Mouse (Mus musculus) v-Abl transformed pro-B cells (cell line): Measurements from ENCODE around the gene Ccdc85b.

Experiments used
- in situ Hi-C, 2 experiments: fragments of 400-800 bp; cut with MboI; formaldehyde crosslinking; loops; one replicate each; pipeline ENCODE4 v1.15.1; 2025; ENCODE audit not compliant: unreplicated experiment in 2 of 2

The Ccdc85b gene

DNA sequence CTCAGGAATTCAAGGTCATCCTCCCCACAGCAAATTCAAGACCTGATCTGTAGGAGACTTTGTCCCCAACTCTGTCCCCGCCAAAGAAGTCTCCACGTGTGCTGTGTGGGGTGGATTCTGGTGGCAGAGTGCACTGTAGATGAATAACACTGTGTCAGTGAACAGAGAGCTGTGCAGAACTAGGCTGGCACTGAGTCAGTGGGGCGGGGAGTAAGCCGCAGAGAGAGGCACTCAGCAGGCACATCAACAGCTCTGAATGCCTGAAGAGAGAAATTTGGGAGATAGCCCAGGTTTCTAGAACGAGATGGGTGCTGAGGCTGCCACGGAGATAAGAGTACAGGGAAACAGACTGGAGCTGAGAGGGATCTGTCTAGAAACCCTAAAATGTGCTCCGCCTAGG lies 1.3 kb upstream of the Ccdc85b start:
- in situ Hi-C loops = no loop called here

DNA sequence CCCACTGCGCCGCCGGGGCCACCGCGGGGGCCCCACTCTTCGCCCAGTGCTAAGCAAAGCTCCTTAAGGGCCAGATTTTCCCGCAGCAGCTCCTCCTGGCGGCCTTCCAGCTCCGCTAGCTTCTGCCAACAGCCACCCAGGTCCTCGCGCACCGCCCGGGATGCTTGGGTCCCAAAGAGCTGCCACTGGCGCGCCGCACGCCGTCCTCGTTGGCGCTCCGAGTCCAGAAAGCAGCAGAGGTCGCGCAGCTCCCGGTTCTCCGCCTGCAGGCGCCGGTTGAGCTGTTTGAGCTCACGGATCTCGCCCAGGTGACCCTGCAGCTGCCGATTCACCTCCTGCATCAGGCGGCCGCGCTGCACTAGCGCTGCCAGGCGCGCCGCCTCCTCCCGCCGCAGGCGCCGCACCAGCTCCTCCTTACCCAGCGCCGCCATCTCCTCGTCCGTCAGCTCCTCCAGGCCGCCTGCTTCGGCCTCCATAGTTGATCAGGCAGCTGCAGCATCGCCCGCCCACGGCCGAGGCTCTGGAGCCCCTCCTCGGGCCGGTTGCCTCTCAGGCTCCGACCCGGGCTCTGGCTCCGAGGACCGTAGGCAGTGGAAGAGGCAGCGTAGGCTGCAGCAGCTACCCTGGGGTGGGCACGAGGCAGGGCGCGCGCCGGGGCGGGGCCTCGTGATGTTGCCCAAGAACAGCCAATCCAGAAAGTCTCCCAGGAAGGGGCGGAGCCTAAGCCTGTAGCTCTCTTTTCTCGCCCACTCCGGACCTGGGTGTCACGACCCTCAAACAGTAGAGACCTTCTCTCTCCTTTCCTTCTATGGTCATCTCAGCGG lies 560 bp downstream of the Ccdc85b start:
- in situ Hi-C loops = no loop called here

DNA sequence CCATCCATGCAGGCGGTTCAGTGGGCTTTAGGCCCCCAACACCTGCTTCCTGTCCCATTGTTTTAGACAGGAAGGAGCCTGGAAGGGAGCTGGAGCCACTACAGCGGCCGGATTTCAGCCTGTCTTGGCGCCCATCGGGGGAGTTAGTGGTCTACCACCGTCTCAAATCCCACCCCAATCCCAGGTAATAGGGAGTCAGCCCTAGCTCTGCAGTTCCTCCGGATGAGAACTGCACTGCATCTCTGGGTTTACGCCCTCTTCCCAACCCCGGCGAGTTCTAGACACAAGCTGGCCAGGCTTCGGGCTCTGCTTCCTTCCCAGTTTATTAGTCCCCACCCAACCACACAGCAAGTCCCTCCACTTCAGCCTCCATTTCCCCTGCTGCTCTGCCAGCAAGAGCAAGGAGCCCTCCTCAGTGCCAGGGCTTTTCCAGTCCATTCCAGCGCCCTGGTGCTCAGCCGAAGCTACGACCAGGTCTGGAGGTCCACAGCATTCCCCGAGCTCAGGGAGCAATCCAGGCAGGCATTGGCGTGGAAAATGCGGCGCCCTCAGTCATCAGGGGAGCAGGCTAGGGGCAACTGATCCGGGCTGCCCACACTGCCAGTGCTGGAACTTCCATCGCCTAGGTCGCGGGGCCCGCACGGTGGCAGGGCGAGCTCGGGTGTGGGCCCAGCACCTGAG lies 1.3 kb downstream of the Ccdc85b start:
- in situ Hi-C loops = no loop called here

DNA sequence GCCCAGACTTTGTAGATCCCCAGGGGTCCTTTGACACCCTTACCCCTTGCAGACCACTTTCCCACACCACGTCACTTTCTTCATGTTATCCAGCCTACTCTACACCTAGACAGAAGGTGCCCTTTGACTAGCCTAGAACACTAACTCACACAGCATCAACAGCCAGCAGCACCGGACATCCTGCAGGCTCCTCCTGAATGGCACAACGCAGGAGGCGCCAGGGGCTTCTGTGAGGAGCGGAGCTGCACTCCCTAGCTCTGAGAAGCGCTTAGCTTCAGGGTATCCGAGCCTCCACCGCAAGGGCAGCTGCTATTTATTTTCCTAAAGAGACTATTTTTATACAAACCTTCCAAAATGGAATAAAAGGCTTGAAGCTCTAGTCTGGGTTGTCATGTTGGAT lies 2.1 kb downstream of the Ccdc85b start:
- in situ Hi-C loops = no loop called here

DNA sequence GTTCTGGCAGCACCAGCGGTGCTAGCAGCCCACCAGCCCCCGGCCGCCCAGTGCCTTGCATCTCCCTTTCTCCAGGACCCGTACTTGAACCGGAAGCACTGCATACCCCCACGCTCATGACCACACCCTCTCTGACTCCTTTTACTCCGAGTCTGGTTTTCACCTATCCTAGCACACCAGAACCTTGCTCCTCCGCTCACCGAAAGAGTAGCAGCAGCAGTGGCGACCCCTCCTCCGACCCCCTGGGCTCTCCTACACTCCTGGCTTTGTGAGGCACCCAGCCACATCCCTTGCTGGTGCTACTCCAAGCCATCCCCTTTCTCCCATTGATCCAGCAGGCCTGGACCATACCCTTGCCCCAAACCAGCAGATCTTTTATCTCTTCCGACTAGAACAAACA lies 2.7 kb downstream of the Ccdc85b start:
- in situ Hi-C loops = no loop called here

DNA sequence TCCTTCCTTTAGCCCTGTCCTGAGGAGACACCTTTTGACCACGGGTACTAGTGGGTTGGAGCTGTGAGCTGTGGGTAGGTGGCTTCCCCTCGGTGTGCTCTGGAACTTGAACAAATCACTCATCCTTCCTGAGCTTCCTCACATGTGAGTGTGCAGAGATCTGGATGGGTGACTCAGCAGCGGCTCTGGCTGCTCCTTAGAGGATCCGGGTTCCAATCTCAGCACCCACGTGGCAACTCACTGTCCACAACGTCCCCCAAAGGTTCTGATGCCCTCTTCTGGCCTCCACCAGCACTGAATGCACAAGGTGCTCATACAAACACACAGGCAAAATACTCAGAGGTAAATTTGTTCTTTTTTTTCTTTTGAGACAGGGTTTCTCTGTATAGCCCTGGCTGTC lies 5.9 kb downstream of the Ccdc85b start:
- in situ Hi-C loops = no loop called here

DNA sequence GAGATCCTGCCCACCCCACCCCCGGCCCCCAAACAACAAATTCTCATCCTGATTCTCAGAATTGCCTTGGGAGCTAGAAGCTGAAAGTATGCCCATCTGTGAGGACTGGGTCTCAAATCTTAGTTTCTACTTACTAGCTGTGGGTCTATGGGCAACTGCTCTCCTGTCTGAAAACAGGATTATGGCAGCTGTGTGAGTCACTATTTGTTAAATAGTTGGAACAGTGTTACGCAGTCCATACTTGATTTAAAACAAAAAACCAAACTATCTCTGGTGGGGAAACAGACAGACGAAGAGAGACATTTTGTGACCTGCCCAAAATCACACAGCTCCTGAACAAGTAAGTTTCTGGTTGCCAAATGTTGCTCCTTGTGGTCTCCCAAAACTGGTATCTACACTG lies 8.0 kb downstream of the Ccdc85b start:
- in situ Hi-C loops = no loop called here

DNA sequence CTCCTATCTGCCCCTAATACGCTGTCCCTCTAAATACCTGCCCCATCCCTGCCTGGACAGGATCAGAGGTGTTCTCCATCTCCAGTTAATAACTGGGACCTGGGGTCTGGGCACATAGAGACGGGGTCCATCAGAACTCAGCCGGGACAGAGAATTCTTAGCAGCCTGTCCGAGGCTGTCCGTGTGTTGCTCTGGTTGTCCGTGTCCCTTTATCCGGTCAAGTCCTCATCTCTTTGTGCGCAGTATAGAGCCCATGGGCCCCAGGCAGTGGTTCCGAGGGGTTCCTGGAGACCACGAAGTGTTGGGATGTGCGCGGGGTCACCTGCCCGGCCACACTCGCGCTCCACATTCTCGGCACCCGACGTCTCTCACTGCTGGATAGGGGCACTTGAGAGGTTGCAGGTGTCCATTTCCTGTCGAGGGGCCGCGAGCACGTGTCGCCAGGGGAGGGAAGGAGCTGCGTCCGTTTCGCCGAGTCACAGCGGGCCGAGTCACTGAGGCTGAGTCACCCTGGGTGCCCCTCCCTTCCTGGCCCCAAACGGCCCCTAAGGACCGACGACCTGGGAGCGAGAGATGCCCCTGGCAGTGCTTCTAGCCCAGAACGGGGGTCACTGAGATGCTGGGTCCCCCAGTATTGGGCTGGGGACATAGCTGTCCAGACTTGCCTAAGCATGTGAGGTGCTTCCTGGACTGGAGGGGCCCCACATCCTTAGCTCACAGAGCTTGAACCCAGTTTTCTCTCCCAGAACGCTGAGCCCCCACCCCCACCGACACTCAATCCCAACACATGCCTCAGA lies 9.1 kb downstream of the Ccdc85b start:
- in situ Hi-C loops = no loop called here

DNA sequence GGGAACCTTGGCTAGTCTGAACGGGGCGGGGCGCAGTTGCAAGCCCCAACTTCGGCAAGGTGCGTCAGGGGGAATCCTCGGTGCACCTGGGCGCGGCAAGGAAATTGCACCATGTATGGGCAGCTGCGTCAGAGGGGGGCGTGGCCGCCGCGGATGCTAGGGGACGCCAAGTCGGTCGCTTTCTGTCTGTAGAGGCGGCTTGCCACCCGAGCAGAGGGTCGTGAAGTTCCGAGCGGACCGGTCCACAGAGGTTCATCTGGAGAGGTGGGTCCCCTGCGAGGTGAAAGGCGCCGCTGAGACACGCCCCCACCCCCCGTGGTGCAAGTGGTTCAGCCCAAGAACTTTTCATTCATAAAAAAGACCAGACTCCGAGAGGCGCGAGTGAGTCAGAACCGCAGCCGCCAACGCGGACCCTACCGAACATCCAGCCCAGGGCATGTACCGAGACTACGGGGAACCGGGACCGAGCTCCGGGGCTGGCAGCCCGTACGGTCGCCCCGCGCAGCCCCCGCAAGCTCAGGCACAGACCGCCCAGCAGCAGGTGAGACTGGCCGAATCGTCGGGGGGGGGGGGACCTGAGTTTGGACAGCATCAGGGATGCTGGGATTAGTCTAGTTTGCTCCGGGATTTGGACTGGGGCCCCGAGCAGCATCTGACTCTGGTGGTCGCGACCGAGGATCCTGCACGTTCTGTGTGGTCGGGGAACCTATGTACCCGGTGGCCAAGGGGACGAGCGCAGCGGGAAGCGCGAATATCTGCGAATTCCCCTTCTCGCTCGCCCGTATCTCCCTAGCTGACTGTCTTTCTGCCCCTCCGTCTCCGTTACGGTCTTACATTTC lies 10.0 kb downstream of the Ccdc85b start, which contains the start of gene Fosl1:
Gene Fosl1, plus strand, starts transcription at position 33 of the 839 bp plus-strand sequence.
- in situ Hi-C loops = no loop called here

DNA sequence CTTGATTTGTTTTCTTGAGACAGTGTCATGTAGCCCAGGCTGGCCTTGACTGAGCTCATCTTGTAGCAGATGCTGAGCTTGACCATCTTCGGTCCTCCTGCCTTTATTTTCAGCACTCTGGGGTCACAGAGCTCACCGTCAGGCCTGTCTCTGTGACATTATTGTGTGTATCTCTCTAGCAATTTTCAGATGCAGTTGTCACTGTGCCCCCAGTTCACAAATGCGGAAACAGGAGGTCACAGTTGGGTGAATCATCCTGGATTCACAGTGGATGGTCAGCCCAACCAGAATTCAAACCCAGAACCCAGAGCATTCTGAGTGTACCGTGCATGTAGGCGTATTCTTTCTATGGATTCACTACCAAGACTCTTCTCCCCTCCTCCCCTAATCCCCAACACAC lies 11.9 kb downstream of the Ccdc85b start:
- in situ Hi-C loops = no loop called here

DNA sequence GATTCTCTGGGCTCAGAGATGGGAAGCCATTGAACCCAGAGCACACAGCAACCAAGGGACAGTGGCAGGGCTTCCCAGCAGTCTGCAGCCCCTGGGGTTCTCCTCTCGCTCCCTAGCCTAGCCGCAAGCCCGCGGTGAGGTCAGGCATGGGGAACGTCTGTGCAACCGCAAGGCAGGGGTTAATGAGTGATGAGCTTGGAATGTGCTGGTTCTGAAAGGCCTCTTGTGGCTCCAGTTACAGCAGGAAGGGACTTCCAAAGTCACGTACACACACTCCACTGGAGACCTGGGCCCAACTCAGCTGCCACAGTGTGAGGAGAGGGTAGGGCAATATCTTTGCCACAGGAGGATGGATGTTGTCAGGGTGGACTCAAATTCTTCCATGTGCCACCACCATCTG lies 12.7 kb downstream of the Ccdc85b start:
- in situ Hi-C loops = no loop called here

DNA sequence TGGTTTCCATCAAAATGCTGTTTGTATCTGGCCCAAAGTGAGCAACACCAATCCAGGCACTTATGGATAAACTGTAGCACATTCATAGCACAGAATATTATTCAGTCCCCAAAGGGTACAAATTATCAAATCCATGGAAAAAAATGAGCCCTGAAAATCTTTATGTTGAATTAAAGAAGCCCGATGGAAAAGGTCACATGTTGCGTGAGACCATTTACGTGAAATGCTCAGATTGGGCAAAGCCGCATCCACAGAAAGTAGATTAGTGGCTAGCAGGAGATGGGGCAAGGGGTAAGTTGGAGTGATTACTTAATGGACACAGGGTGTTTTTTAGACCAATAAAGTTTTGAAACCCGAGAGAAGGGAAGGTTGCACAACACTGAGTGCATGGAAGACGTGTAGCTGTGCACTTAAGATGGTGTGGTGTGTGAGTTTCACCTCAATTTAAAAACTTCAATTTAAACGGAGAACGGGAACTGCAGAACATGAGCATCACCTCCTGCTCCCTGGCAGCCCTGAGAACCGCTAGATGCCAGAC lies 13.3 kb downstream of the Ccdc85b start:
- in situ Hi-C loops = no loop called here

DNA sequence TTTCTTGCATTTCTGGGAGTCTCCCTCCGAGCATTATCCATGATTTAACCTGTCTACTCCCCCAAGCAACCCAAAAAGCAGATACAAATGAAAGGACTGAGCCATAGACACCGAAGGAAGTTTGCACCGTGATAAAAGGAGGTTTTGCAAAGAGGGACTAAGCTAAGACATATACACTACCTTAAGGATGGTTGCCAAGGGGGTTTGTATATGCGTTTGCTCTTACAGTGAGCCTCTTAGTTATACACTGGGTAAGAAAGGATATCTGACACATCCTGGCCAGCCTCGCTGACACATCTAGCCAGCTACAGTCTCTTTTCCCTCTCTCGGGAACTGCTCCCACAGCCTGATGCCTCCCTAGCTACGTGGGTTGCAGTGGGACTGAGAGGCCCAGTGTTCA lies 23.7 kb downstream of the Ccdc85b start:
- in situ Hi-C loops = loop anchor here in 1 of 2 experiments (5.0 kb wide), 1 partner anchor 53 kb away; the partner anchor contains the start of gene Mus81

DNA sequence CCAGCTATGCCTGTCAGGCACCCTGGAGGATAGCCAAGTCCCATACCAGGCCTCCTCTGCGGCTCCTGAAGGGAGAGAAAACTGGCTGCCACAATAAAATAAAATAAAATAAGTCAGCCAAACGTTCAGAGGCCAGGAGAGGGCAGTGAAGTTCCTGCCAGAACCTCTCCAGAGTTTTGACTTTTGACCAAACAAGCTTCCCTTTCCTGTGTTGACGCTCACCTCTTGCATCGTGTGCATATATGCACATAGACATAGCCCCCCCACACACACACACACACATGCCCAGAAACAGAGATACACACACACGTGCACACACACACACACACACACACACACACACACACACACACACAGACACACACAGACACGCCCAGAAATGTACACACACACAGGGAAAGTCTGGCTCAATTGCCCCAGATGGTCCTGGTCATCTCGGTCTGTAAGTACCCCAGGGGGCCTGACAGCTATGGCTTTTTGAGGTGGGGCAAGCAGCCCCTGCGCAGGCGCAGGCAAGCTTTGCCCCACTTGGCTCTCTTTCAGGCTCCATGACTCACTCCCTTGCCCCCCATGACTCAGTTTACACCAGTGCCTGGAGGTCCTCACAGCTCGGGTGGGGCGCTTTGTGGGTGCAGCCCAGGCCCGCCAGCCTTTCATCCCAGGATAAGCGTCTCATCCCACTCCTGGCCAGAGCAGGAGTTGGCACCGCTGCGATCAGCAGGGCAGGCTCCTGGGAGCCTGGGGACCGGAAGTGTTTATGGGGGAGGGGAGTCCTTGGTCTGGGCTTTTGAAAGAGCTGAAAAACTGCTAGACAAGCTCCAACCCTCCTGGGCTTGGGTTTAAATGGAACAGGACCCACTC lies 24.5 kb downstream of the Ccdc85b start:
- in situ Hi-C loops = loop anchor here in 1 of 2 experiments (5.0 kb wide), 1 partner anchor 54 kb away; the partner anchor contains the start of gene Mus81

DNA sequence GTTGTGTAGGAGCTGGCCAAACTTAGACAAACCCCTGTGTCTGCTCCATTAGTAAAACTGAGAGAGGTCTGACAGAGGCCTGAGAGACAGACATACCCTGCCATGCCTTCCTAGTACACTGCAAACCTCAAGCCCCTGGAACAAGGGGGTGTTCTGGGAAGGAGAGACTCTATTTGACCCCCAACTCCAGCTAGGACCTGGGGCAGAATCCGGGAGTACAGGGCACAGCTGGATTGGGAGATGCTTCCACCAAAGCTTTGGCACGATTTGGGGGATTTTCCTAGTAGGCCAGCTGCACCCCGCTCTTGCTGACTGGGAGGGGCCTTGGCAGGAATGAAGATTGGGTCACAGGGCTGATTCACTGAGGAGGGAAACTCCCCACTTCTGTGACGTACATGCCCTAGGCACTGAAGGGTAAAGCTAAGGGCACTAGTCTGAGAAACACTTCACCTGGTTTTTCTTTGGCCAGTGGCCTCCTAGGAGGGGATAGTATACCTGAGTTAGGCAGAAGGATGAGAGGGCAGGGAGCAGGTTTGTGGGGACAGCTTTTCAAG lies 25.7 kb downstream of the Ccdc85b start:
- in situ Hi-C loops = loop anchor here in 1 of 2 experiments (5.0 kb wide), 1 partner anchor 55 kb away; the partner anchor contains the start of gene Mus81

DNA sequence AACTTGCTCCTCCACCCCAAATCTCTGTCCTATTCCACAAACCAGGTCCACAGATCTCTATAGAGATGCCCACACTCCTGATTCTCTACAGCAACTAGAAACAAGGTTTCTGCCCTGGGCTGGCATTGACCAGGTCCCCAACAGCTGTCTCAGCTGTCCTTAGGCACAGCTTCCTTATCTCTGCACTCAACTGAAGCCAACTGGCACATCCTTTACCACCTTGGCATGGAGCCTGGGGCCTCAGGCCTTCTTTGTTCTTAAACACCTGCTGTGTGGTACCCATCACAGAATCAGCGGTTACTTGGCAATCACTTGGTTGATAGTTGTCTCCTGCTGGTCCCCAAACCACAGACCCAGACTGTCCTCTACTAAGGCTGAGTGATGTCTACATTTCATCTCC lies 27.3 kb downstream of the Ccdc85b start:
- in situ Hi-C loops = loop anchor here in 1 of 2 experiments (5.0 kb wide), 1 partner anchor 57 kb away; the partner anchor contains the start of gene Mus81

DNA sequence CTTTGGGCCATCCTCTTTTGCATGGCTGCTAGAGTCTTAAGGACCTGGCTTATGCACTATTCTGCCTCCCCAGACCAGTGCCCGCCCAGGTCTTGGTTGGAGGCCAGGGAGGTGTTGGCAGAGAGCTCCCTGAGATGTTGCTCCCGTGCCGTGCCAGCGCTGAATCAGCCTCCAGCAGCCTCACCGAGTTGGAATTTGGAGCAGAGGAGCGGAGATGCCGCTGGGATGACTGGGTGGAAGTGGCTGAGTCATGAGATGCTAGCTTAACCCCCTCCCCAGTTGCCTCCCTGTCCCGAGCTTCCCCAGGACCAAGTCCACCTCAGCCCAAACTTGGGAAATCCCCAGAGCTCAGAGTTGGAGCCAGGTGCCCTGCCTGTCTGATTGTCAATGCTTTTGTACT lies 27.9 kb downstream of the Ccdc85b start:
- in situ Hi-C loops = loop anchor here (5.0 to 10.0 kb wide), 2 partner anchors 55 to 57 kb away; partner anchors contain the start of gene Mus81 (in 2 of the 2)

DNA sequence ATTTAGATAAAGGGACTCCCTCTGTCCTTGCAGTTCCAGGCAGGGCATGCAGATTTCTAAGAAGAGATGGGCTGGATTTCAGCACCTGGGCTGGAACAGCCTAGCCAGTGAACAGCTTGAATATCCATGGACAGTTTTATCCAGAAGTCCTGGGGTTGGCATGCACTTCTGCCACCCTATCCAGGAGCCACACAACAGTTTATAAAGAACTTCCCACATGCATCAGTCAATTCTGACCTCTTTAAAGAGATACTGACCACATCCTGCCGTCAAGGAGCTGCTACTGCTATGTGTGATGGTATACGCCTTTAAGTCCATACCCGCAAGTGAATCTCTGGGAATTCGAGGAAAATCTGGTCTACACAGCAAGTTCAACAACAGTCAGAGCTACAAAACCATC lies 28.5 kb downstream of the Ccdc85b start:
- in situ Hi-C loops = loop anchor here (5.0 to 10.0 kb wide), 2 partner anchors 54 to 58 kb away; partner anchors contain the start of gene Mus81 (in 1 of the 2)
